Mouse (Mus musculus) hindbrain, embryonic 16.5 days (tissue): Measurements from ENCODE around the gene Itpkc. TPM values are rescaled to one million over a fixed set of nuclear protein-coding genes. Genes with fewer than 3 reads are reported as not detected.

Source experiments
- ATAC-seq: fragments of 200-750 bp; cut with Nextera tagmentation; 2 replicates; pipeline ENCODE4 v1.8.0; 2017; ENCODE audit warnings: moderate TSS enrichment, moderate library complexity
- H3K27ac ChIP-seq: fragments of 300-500 bp; sonication (generic); 2 replicates; pipeline ENCODE4 v1.5.1; 2014; ENCODE audit warnings: low read depth, mild to moderate bottlenecking, control low read depth, low read length, moderate library complexity
- H3K27me3 ChIP-seq: fragments of 300-500 bp; sonication (generic); replicated peaks from 2 replicates; pipeline ENCODE4 v1.6.1; 2014; ENCODE audit warnings: low read length; ENCODE audit not compliant: control insufficient read depth, insufficient read depth
- H3K36me3 ChIP-seq: fragments of 300-500 bp; sonication (generic); 2 replicates; pipeline ENCODE4 v1.6.1; 2014; ENCODE audit warnings: mild to moderate bottlenecking, low read length, moderate library complexity, mixed read lengths; ENCODE audit not compliant: control insufficient read depth, insufficient read depth
- H3K4me1 ChIP-seq: fragments of 300-500 bp; sonication (generic); 2 replicates; pipeline ENCODE4 v1.6.1; 2014; ENCODE audit warnings: low read depth, low read length; ENCODE audit not compliant: control insufficient read depth, insufficient read depth
- H3K4me2 ChIP-seq: fragments of 300-500 bp; sonication (generic); 2 replicates; pipeline ENCODE4 v1.6.1; 2014; ENCODE audit warnings: mild to moderate bottlenecking, low read length, control low read depth, moderate library complexity
- H3K4me3 ChIP-seq: fragments of 300-500 bp; sonication (generic); 2 replicates; pipeline ENCODE4 v1.5.1; 2014; ENCODE audit warnings: mild to moderate bottlenecking, low read length, control low read depth, moderate library complexity
- H3K9ac ChIP-seq: fragments of 300-500 bp; sonication (generic); 2 replicates; pipeline ENCODE4 v1.6.1; 2014; ENCODE audit warnings: low read depth, mild to moderate bottlenecking, control low read depth, low read length, moderate library complexity
- H3K9me3 ChIP-seq: fragments of 300-500 bp; sonication (generic); 2 replicates; pipeline ENCODE4 v1.6.1; 2014; ENCODE audit warnings: mild to moderate bottlenecking, low read length, moderate library complexity; ENCODE audit not compliant: control insufficient read depth
- WGBS: fragments of 180-500 bp; shearing (Covaris S2); extraction: QIAGEN DNeasy Blood & Tissue Kit; methylation state at CpG from one replicate; pipeline ENCODE4 v1.1.7; 2014; 5-methylcytosine and 5-hydroxymethylcytosine counted together
- polyA plus RNA-seq: library from polyadenylated mRNA; unstranded; fragments of >200 nt; fragmentation: Nextera tagmentation; extraction: Ambion mirVana; gene quantifications from 2 replicates; pipeline ENCODE4 v1.2.1, GENCODE M21; 2015

Gene Itpkc
- polyA plus RNA-seq, 1 experiment from 2014 or later = 5.7 TPM

DNA sequence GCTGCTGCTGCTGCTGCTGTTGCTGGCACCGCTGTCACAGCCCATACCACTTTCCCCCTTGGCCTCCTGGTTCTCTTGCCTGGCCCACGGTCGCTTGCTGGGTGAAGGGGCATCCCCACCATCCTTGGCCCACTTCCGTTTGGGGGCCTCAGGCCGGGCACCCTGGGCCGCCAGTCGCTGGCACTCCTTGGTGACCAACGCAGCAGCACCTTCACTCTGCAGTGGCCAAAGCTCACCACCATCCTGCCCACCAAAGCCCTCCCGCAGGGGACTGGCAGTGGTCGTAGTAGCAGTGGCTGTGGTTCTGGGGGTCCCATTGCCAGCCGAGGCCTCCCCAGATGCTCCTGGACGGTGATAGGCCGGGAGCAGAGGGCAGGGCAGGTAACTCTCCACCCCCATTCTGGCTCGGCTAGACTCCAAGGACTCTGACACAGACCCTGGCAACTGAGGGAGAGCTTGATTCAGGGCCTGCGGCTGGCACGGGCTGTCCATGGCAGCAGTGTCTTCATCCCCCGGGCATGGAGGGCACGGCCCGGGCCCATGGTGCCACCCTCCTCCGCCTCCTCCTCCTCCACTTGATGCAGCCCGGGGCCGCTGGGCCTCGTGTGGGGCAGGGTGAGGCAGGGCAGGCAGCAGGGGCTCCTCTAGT is 63.3 kb downstream of the Itpkc start:
- no peaks in the 10 kb centered on the region for H3K27me3 ChIP-seq
- H3K4me3 ChIP-seq = peak overlapping the region; percentile 81
- H3K9me3 ChIP-seq = no peaks in the 10 kb centered on the region
- H3K9ac ChIP-seq = peak overlapping the region; percentile 91
- peaks cover 61% of the 10 kb centered on the region for H3K4me1 ChIP-seq
- peaks cover 4% of the 10 kb centered on the region; the same call in 1 of the 2 replicates for H3K36me3 ChIP-seq
- peak overlapping the region; percentile 98; the same call in 1 of the 2 replicates for H3K27ac ChIP-seq
- 70% methylated on average over 23 of the region's 23 CpGs for WGBS
- ATAC-seq = peak; percentile 5; the same call in 1 of the 2 replicates
- peak overlapping the region; percentile 85 for H3K4me2 ChIP-seq

DNA sequence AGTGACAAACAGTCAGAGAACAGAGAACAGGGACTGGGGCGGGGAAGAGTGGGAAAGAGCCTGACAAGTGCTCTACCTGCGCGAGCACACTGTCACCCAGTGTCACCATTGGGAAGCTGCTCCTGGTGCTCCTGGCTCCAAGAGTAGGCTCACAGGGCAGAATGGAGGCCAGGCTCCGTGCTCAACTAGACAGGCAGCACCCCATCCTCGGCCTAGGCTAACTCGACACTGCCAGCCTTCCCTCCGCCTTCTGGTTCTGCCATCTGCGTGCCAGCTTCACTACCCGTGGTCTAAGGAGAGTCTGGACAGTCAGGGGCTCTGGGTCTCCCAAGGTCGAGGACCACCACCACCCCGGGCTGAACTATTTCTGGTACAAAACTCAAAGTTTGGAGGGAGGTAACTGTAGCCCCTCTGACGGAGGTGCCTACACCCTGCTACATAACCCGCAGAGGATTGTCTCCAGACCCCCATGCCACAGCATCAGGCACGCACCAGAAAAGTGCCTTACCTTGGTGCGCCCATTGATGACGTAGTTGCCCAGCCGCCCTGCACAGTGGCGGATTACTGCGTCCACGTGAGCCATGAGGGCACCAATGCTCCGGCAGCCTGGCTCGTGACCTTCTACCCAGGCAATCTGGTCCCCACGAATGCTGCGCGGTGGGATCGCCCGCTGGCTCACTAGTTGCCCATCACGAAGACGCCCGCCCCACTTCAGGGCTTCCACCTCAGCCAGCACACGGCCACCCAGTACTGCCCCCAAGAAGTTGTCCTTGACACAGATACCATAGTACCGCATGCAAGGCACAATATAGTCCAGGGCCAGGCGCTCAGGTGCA is 64.1 kb downstream of the Itpkc start:
- Histone ChIP-seq H3K4me2 (peak overlapping the region; percentile 85), H3K9ac (peak overlapping the region; percentile 91), H3K36me3 (peaks cover 8% of the 10 kb centered on the region), H3K27ac (no peak overlapping the region), H3K9me3 (no peaks in the 10 kb centered on the region), H3K4me1 (peaks cover 66% of the 10 kb centered on the region), H3K27me3 (no peaks in the 10 kb centered on the region), H3K4me3 (peak overlapping the region; percentile 81)
- ATAC-seq = no peak
- WGBS = 81% methylated on average over 31 of the region's 33 CpGs

DNA sequence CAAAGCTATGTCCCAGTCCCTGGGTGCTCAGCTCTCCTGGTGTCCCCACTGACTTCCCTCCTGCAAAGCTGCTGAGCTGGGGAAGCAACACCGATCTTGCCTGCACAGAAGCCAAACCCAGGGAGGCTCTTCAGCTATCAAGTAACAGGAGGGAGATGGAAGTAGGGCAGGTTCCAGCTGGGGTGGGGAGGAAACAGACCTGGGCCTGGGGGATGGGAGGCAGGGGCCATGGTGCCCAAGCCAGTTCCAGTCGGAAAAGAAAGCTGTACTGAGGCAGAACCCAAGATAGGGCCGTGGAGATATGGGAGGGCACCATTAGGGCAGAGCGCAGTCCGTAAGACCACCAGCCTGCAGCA is 65.0 kb downstream of the Itpkc start:
- Histone ChIP-seq H3K9me3 (no peaks in the 10 kb centered on the region), H3K9ac (peak overlapping the region; percentile 41), H3K4me3 (no peak overlapping the region; the same call in 1 of the 2 replicates), H3K27ac (no peak overlapping the region), H3K4me1 (peaks cover 66% of the 10 kb centered on the region), H3K4me2 (peak overlapping the region; percentile 85), H3K27me3 (no peaks in the 10 kb centered on the region), H3K36me3 (peaks cover 17% of the 10 kb centered on the region)
- WGBS = 81% methylated on average over 5 of the region's 5 CpGs
- ATAC-seq = no peak

DNA sequence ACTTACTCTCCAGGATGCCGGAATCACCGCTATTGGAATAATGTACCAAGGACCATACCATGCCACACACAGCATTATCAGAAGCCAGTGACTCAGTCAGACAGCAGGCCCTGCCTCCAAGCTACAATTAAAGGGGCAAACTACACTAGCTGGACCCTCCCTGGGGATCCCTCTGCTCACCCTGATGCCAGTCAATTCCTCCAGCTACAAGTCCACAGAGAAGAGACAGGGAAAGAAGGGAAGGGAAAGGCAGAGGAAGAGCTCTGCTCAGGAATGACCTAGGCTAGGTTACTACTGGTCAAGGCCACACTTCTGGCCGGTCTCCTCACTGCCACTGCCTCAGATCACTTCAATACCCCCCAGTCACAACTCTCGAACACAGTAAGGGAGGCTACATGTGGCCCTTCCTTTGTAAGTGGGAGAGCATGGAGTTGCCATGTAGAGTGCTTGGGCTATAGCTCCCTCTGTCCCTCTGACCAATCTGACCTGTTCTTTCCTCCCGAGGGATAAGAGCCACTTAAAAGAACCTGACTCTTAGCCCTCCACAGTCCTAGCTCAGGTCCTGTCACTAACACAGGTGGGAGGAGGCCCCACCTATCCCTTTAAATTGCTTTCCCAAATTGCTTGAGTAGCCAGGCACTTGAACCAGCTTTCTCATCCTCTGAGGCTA is 65.5 kb downstream of the Itpkc start:
- Histone ChIP-seq H3K9ac (peak overlapping the region; percentile 41), H3K4me3 (no peak overlapping the region; the same call in 1 of the 2 replicates), H3K27ac (no peak overlapping the region), H3K4me2 (peak overlapping the region; percentile 85), H3K9me3 (no peaks in the 10 kb centered on the region), H3K27me3 (no peaks in the 10 kb centered on the region), H3K36me3 (peaks cover 22% of the 10 kb centered on the region), H3K4me1 (peaks cover 66% of the 10 kb centered on the region)
- no peak for ATAC-seq
- WGBS = 79% methylated on average over 5 of the region's 5 CpGs

DNA sequence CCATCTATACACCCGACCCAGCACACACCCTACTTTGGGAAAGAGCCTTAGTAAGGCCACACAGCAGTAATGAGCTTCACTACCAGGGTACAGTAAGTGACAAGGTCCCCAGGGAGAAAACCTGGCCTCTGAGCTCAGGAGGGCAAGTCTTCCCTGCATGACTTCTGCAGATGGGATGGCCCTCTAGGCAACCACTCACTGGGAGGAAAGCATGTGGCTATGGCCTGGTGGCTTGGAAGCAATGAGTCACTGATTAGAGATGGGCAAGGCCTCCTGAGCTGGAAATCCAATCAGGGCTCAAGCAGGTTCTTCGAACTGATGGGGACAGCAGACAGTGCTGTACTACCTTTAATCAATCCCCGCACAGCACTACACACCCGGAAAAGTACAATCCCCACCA is 66.7 kb downstream of the Itpkc start:
- WGBS = 80% methylated on average over 4 of the region's 4 CpGs
- H3K4me2 ChIP-seq = no peak overlapping the region
- H3K9ac ChIP-seq = no peak overlapping the region
- no peak overlapping the region for H3K27ac ChIP-seq
- no peaks in the 10 kb centered on the region for H3K27me3 ChIP-seq
- peaks cover 57% of the 10 kb centered on the region for H3K4me1 ChIP-seq
- no peak overlapping the region for H3K4me3 ChIP-seq
- no peak for ATAC-seq
- no peaks in the 10 kb centered on the region for H3K9me3 ChIP-seq
- H3K36me3 ChIP-seq = peaks cover 30% of the 10 kb centered on the region

DNA sequence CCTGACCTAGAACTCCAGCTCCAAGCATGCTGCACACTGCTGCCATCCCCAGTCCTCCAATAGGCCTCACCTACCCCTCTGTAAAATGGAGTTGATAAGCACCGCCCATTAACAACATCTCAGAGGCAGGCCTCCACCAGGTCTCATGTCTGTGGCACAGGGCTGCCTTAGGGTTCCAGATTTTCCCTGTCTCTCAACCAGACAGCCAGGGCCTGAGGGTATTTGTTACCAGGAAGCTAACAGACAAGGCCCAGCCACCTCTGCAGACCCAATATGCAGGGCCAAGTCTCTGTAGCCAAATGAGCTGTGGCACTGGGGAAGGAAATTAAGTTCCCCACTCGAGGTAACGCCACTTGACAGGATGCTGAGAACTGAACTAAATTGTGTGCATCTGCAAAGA is 67.5 kb downstream of the Itpkc start:
- no peak overlapping the region for H3K4me2 ChIP-seq
- 85% methylated on average over 3 of the region's 3 CpGs for WGBS
- peaks cover 57% of the 10 kb centered on the region for H3K4me1 ChIP-seq
- H3K27me3 ChIP-seq = no peaks in the 10 kb centered on the region
- no peak overlapping the region for H3K27ac ChIP-seq
- ATAC-seq = no peak
- H3K36me3 ChIP-seq = peaks cover 30% of the 10 kb centered on the region
- no peak overlapping the region for H3K4me3 ChIP-seq
- no peak overlapping the region for H3K9ac ChIP-seq
- H3K9me3 ChIP-seq = no peaks in the 10 kb centered on the region

- peaks cover 27% of the 10 kb centered on the region for H3K36me3 ChIP-seq
These were observed 68.6 kb downstream of the Itpkc start for GRCm38 (mm10) chr7:27159882-27160281.

DNA sequence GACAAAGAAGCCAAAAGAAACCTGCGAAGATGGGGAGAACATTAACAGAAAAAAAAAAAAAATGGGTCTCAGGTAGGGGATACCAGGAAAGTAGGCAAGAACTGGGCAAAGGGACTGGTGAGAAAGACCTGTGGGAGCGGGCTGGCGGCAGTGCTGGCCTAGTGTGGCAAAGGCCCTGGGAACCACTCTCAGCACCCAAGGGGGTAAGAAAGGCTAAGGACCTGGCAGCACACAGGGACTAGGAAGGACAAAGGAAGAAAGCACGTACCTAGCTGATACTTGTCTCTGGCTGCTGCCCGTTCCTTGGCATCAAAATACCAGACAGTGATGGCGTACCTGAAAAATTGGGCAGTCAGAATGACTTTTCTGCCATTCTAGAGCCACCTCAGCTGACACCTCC is 69.2 kb downstream of the Itpkc start:
- no peak for ATAC-seq
- H3K9ac ChIP-seq = no peak overlapping the region
- no peak overlapping the region for H3K4me2 ChIP-seq
- WGBS = 97% methylated on average over 6 of the region's 6 CpGs
- no peak overlapping the region for H3K27ac ChIP-seq
- peaks cover 26% of the 10 kb centered on the region for H3K36me3 ChIP-seq
- H3K4me1 ChIP-seq = peaks cover 43% of the 10 kb centered on the region
- H3K27me3 ChIP-seq = no peaks in the 10 kb centered on the region
- no peaks in the 10 kb centered on the region for H3K9me3 ChIP-seq
- H3K4me3 ChIP-seq = no peak overlapping the region

More at GRCm38 (mm10) chr7:27159882-27160281, 68.6 kb downstream of the Itpkc start:
- Histone ChIP-seq H3K4me2 (no peak overlapping the region), H3K27ac (no peak overlapping the region), H3K4me3 (no peak overlapping the region), H3K4me1 (peaks cover 49% of the 10 kb centered on the region), H3K9me3 (no peaks in the 10 kb centered on the region), H3K9ac (no peak overlapping the region), H3K27me3 (no peaks in the 10 kb centered on the region)
- ATAC-seq = peak; percentile 88
- WGBS = 14% methylated on average over 8 of the region's 8 CpGs

GRCm38 (mm10) chr7:27158171-27158570 is 70.3 kb downstream of the Itpkc start:
- WGBS = 96% methylated on average over 9 of the region's 9 CpGs
- ATAC-seq = no peak
- H3K36me3 ChIP-seq = peaks cover 26% of the 10 kb centered on the region
- H3K4me1 ChIP-seq = peaks cover 32% of the 10 kb centered on the region
- no peak overlapping the region for H3K9ac ChIP-seq
- no peak overlapping the region for H3K4me3 ChIP-seq
- H3K4me2 ChIP-seq = no peak overlapping the region
- H3K9me3 ChIP-seq = no peaks in the 10 kb centered on the region
- H3K27me3 ChIP-seq = no peaks in the 10 kb centered on the region
- H3K27ac ChIP-seq = no peak overlapping the region
